ENCODE assay signal across 8 mouse cellular contexts in genomic region chr3:52104208-52104607, GRCm38 (mm10). TPM values are rescaled to one million over a fixed set of nuclear protein-coding genes. Genes with fewer than 3 reads are reported as not detected.
DNase-seq lines count a peak whose midpoint lies in the region; ATAC-seq and TF ChIP-seq lines count a peak whose summit lies in the region.

No protein-coding gene starts in this region.

- no peak for ATAC-seq in liver, embryonic 12.5 days

- TF ChIP-seq CTCF in gastrocnemius, adult 2 months (IDR thresholded peaks at IDR 0.05): no peak
- no peak for TF ChIP-seq CTCF in testis, adult 2 months (IDR thresholded peaks at IDR 0.05; ENCODE audit: control insufficient read depth, insufficient read depth, insufficient replicate concordance, low read depth, low read length)

- no peaks in the 10 kb centered on the region for H3K9me3 ChIP-seq in liver, embryonic 12.5 days (replicated peaks)

- no peaks in the 10 kb centered on the region for H3K36me3 ChIP-seq in testis, adult 2 months (ENCODE audit: control insufficient read depth, insufficient read depth, low read length)
- H3K36me3 ChIP-seq in liver, embryonic 12.5 days: no peaks in the 10 kb centered on the region

- H3K9ac ChIP-seq in liver, embryonic 12.5 days: peak overlapping the region; percentile 77

- no peak for TF ChIP-seq POLR2A in testis, adult 2 months (IDR thresholded peaks at IDR 0.05; ENCODE audit: control insufficient read depth, low read depth, low read length)

- H3K4me1 ChIP-seq in testis, adult 2 months (ENCODE audit: control insufficient read depth, insufficient read depth, low read length): peaks cover 18% of the 10 kb centered on the region
- peaks cover 41% of the 10 kb centered on the region for H3K4me1 ChIP-seq in liver, embryonic 12.5 days

- peak overlapping the region; percentile 97 for H3K4me2 ChIP-seq in liver, embryonic 12.5 days

- no peak for DNase-seq in gastrocnemius, adult 2 months
- DNase-seq in gastrocnemius, postnatal 14 days: no peak
- no peak for DNase-seq in testis, postnatal 10 days (ENCODE audit: low spot score)
- no peak for DNase-seq in frontal cortex, adult 2 months (ENCODE audit: extremely low spot score in 1 of 2, low spot score in 1 of 2)
- no peak for DNase-seq in layer of hippocampus, postnatal 14 days (ENCODE audit: low spot score in 2 of 2)
- no peak for DNase-seq in cerebellum, postnatal 10 days

- peak overlapping the region; percentile 96 for H3K27ac ChIP-seq in gastrocnemius, adult 2 months
- peak overlapping the region; percentile 14; the same call in 1 of the 2 replicates for H3K27ac ChIP-seq in testis, adult 2 months (ENCODE audit: control insufficient read depth, insufficient read depth, low read depth, low read length)
- peak overlapping the region; percentile 93 for H3K27ac ChIP-seq in liver, embryonic 12.5 days

- peak overlapping the region; percentile 97 for H3K4me3 ChIP-seq in gastrocnemius, adult 2 months
- H3K4me3 ChIP-seq in testis, adult 2 months (ENCODE audit: control insufficient read depth, low read depth, low read length): peak overlapping the region; percentile 26
- H3K4me3 ChIP-seq in liver, embryonic 12.5 days: peak overlapping the region; percentile 72

- under 1% methylated on average over 16 of the region's 16 CpGs for WGBS in liver, embryonic 12.5 days (ENCODE audit: insufficient replicate concordance)

- H3K27me3 ChIP-seq in testis, adult 2 months (ENCODE audit: control insufficient read depth, insufficient read depth, low read length): no peaks in the 10 kb centered on the region
- H3K27me3 ChIP-seq in liver, embryonic 12.5 days (replicated peaks): no peaks in the 10 kb centered on the region

- intact Hi-C loops in gastrocnemius, adult 2 months (cut with DNase I): loop anchor here (5.0 kb wide), 1 partner anchor 93 kb away; no protein-coding TSS in a partner anchor
- intact Hi-C loops in gastrocnemius, postnatal 14 days (cut with DNase I; ENCODE audit: low total_unique reads): no loop called here

RNA-seq across cellular contexts. Expression of gene Maml3, which starts 0.7 kb away (rescaled TPM):
- total RNA-seq in gastrocnemius, adult 2 months (2021): 1 to 10 TPM; 2.0 to 2.5 TPM
- 1 to 10 TPM; 3.3 to 3.5 TPM for total RNA-seq in gastrocnemius, postnatal 14 days (2021)
- 2.9 and 3.2 TPM in 2 replicates for polyA plus RNA-seq in testis, adult 2 months (2012; rRNA removed)
- polyA plus RNA-seq in liver, embryonic 12.5 days (2016; fragmentation: Nextera tagmentation; extraction: Ambion mirVana): 1.5 and 1.7 TPM in 2 replicates
- polyA plus RNA-seq in frontal cortex, adult 2 months (2012; rRNA removed): 5.6 and 6.0 TPM in 2 replicates
- 1 to 10 TPM; 7.4 to 8.5 TPM for total RNA-seq in layer of hippocampus, postnatal 14 days (2021)

Comparison
In these comparisons a context has a peak if more than half of its experiments do, and no peak if none do; other contexts are left out.
1. H3K27ac ChIP-seq: peak in every context shown above with its lines; median percentile 96 in gastrocnemius, adult 2 months; 93 in liver, embryonic 12.5 days; 14 in testis, adult 2 months.
2. H3K4me3 ChIP-seq: peak in every context shown above with its lines; median percentile 97 in gastrocnemius, adult 2 months; 72 in liver, embryonic 12.5 days; 26 in testis, adult 2 months.